Mouse (Mus musculus) heart, embryonic 11.5 days (tissue): Measurements from ENCODE around the gene Zc3h7b. TPM values are rescaled to one million over a fixed set of nuclear protein-coding genes. Genes with fewer than 3 reads are reported as not detected.
A peak's percentile ranks its signal among the peaks of the same experiment; 100 is the strongest.

Experiments
- ATAC-seq: fragments of 200-750 bp; cut with Nextera tagmentation; replicated peaks from 2 replicates; pipeline ENCODE4 v1.8.0; 2017; ENCODE audit warnings: moderate library complexity; ENCODE audit not compliant: insufficient number of reproducible peaks, low FRiP score, low TSS enrichment
- H3K27ac ChIP-seq: fragments of 300-500 bp; sonication (generic); 2 replicates; pipeline ENCODE4 v1.5.1; 2014; ENCODE audit warnings: mild to moderate bottlenecking, low read depth, low read length
- H3K27me3 ChIP-seq: fragments of 300-500 bp; sonication (generic); 2 replicates; pipeline ENCODE4 v1.6.1; 2014; ENCODE audit warnings: mild to moderate bottlenecking, low read length, mixed read lengths; ENCODE audit not compliant: control insufficient read depth, insufficient read depth
- H3K36me3 ChIP-seq: fragments of 300-500 bp; sonication (generic); 2 replicates; pipeline ENCODE4 v1.6.1; 2014; ENCODE audit warnings: mild to moderate bottlenecking, low read length, moderate library complexity, mixed read lengths; ENCODE audit not compliant: control insufficient read depth, insufficient read depth
- H3K4me1 ChIP-seq: fragments of 300-500 bp; sonication (generic); 2 replicates; pipeline ENCODE4 v1.6.1; 2014; ENCODE audit warnings: low read length; ENCODE audit not compliant: control insufficient read depth, insufficient read depth
- H3K4me2 ChIP-seq: fragments of 300-500 bp; sonication (generic); 2 replicates; pipeline ENCODE4 v1.6.1; 2014; ENCODE audit warnings: mild to moderate bottlenecking, moderate library complexity
- H3K4me3 ChIP-seq: fragments of 300-500 bp; sonication (generic); 2 replicates; pipeline ENCODE4 v1.5.1; 2014; ENCODE audit warnings: low read depth, low read length
- H3K9ac ChIP-seq: fragments of 300-500 bp; sonication (generic); 2 replicates; pipeline ENCODE4 v1.6.1; 2014; ENCODE audit warnings: mild to moderate bottlenecking, low read depth, low read length, moderate library complexity
- H3K9me3 ChIP-seq: fragments of 300-500 bp; sonication (generic); replicated peaks from 2 replicates; pipeline ENCODE4 v1.6.1; 2016; ENCODE audit warnings: low read length; ENCODE audit not compliant: control insufficient read depth
- WGBS: fragments of 180-500 bp; shearing (Covaris S2); extraction: QIAGEN DNeasy Blood & Tissue Kit; methylation state at CpG from one replicate; pipeline ENCODE4 v1.1.7; 2014; ENCODE audit not compliant: insufficient replicate concordance; 5-methylcytosine and 5-hydroxymethylcytosine counted together
- polyA plus RNA-seq: library from polyadenylated mRNA; unstranded; fragments of >200 nt; fragmentation: Nextera tagmentation; extraction: Ambion mirVana; gene quantifications from 2 replicates; pipeline ENCODE4 v1.2.1, GENCODE M21; 2014

Gene Zc3h7b
- polyA plus RNA-seq, 1 experiment from 2014 or later: 36.8 TPM

DNA sequence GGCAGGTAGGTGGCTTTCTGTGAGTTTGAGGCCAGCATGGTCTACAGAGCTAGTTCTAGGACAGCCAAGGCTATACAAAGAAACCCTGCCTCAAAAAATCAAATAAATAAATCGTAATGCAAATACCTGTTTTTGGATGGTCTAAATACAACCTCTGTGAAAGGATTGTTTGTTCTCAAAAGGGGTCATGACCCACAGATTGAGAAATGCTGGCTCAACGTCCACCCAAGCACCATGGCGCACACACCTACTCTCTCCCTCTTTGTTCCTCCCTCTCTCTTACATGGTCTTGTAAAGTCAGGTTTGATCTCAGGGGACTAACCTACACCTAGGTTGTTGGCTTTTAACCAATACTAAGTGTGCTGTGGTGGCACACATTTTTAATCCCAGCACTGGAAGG lies 77.8 kb downstream of the Zc3h7b start:
- Histone ChIP-seq H3K4me2 (no peak overlapping the region), H3K27ac (no peak overlapping the region), H3K36me3 (peaks cover 21% of the 10 kb centered on the region), H3K27me3 (no peaks in the 10 kb centered on the region), H3K9me3 (no peaks in the 10 kb centered on the region), H3K4me3 (no peak overlapping the region), H3K4me1 (no peaks in the 10 kb centered on the region), H3K9ac (no peak overlapping the region)
- ATAC-seq: no peak
- WGBS: 77% methylated on average over 3 of the region's 3 CpGs

DNA sequence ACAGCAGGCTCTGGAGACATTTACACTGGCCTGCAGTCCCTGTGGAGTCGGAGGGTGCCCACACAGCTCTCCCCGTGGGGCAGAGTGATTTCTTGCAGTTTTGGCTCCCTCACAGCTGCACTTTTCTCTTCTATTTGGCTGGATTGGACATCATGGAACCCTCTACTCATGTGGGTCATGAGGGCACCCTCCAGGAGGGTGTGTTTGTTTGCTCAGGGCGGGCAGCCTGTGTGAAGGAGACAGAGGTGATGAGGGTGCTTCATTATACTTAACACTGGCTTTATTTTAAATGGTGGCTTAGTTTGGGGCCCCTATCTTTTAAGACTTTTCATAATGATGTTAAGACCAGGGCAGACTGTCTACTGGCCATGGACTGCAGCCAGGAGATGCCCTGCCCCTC lies 80.0 kb downstream of the Zc3h7b start:
- no peak overlapping the region for H3K27ac ChIP-seq
- no peak overlapping the region for H3K9ac ChIP-seq
- H3K4me1 ChIP-seq: no peaks in the 10 kb centered on the region
- no peak overlapping the region for H3K4me3 ChIP-seq
- H3K36me3 ChIP-seq: peaks cover 18% of the 10 kb centered on the region
- no peak overlapping the region for H3K4me2 ChIP-seq
- 80% methylated on average over 3 of the region's 3 CpGs for WGBS
- H3K27me3 ChIP-seq: no peaks in the 10 kb centered on the region
- ATAC-seq: no peak
- no peaks in the 10 kb centered on the region for H3K9me3 ChIP-seq

DNA sequence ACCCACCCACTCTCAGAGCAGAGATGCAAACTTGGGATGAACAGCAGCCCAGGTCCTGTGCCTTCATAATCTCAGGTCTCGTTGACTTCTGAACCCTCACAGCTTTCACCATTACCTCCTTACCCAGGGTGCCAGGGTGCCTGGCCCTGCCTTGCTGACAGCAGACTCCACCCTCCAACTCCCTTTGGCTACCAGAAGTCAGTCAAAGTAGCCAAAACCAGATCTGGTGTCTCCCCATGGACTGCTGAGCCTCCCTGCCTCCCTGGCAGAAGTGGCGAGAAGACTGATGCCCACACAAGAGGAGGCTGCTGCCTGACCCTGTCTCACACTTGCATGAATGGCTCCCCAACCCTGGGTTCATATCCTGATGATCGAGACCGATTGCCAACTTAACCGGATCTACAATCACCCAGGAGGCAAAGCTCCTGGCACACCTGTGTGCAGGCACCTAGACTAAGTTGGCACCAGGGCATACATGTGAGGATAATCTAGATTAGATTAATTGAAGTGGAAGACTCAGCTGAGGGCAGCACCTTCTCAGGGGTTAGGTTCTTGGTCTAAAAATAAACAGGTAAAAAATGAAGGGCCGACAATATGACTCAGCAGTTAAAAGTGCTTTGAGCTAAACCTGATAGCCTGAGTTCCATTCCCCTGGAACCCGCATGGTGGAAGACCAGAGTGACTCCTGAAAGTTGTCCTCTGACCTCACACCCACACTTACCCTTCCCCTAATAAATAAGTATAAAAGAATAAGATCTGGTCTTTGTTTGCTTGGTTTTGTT lies 83.8 kb downstream of the Zc3h7b start:
- Histone ChIP-seq H3K27ac (no peak overlapping the region), H3K4me1 (no peaks in the 10 kb centered on the region), H3K27me3 (no peaks in the 10 kb centered on the region), H3K4me2 (no peak overlapping the region), H3K9ac (no peak overlapping the region), H3K4me3 (no peak overlapping the region), H3K36me3 (peaks cover 4% of the 10 kb centered on the region; the same call in 1 of the 2 replicates), H3K9me3 (no peaks in the 10 kb centered on the region)
- no peak for ATAC-seq
- 67% methylated on average over 7 of the region's 7 CpGs for WGBS

DNA sequence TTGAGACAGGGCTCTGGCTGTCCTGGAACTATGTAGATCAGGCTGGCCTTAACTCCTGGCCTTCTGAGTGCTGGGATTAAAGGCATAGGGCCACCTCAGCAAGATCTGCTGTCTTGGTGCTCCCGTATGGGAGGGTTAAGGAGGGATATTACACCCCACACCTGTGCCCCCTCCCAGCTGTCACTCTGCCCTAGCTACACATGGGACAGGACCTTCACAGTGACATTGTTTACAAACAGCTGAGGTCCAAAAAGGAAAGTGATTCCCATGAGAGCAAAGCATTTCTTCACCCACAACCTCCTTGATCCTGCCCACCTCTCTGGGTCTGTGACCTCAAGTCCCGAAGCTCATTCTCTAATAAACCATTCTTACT lies 84.3 kb downstream of the Zc3h7b start:
- ATAC-seq: no peak
- Histone ChIP-seq H3K4me2 (no peak overlapping the region), H3K36me3 (peaks cover 2% of the 10 kb centered on the region; the same call in 1 of the 2 replicates), H3K27ac (no peak overlapping the region), H3K9me3 (no peaks in the 10 kb centered on the region), H3K9ac (no peak overlapping the region), H3K27me3 (no peaks in the 10 kb centered on the region), H3K4me1 (0 out of 2 replicates have a peak, but pooled peaks cover 2% of the 10 kb centered on the region), H3K4me3 (no peak overlapping the region)
- WGBS: 71% methylated on average over 2 of the region's 2 CpGs

DNA sequence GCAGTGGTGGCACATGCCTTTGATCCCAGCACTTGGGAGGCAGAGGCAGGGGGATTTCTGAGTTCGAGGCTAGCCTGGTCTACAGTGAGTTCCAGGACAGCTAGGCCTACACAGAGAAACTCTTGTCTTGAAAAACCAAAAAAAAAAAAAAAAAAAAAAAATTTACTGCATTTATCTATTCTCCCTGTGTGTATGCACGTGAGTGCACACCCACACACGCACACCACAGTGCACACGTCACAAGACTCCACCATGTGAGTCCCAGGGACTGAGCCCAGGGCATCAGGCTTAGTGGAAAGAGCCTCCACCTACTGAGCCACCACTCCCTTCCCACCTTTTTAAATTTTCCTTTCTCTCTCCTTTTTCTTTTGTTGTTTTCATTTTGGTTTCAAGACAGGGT lies 85.7 kb downstream of the Zc3h7b start:
- ATAC-seq: no peak
- WGBS: 82% methylated on average over 4 of the region's 4 CpGs
- H3K27ac ChIP-seq: no peak overlapping the region

DNA sequence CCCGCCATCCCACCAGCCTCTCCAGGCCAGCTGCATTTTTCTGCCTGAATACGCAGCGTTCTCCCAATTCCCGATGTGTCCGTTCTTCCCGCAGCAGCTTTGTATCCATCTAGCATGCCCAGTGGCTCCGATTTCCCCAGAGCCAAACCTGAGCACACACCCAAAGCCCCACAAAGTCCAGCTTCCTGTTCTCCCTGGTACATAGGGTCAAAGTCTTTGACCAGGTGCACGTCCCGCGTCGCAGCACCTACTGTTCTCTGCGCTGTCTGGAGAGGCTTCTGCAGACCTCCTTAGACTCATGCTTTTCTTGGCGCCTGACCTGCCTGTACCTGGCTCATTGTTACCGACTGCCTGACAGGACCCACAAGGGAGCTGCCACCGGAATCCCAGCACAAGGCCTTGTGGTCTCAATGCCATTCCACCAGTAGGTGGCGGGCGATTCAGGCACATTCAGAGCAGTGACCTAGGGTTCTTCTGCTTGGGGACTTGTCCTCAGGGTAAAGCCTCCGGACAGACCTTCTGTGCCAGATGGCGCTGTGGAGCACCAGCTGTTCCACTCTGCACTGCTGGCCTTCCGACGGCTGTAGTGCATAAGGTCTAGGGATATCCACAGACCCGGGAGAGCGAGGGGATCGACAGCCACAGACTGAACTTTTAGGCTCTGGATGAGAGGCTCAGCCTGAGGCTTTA lies 86.4 kb downstream of the Zc3h7b start:
- WGBS: 13% methylated on average over 24 of the region's 24 CpGs
- H3K9me3 ChIP-seq: no peaks in the 10 kb centered on the region

More for the DNA sequence above, 85.7 kb downstream of the Zc3h7b start:
- Histone ChIP-seq H3K36me3 (no peaks in the 10 kb centered on the region), H3K4me3 (no peak overlapping the region), H3K9ac (no peak overlapping the region), H3K9me3 (no peaks in the 10 kb centered on the region), H3K4me1 (0 out of 2 replicates have a peak, but pooled peaks cover 2% of the 10 kb centered on the region), H3K27me3 (no peaks in the 10 kb centered on the region), H3K4me2 (no peak overlapping the region)

DNA sequence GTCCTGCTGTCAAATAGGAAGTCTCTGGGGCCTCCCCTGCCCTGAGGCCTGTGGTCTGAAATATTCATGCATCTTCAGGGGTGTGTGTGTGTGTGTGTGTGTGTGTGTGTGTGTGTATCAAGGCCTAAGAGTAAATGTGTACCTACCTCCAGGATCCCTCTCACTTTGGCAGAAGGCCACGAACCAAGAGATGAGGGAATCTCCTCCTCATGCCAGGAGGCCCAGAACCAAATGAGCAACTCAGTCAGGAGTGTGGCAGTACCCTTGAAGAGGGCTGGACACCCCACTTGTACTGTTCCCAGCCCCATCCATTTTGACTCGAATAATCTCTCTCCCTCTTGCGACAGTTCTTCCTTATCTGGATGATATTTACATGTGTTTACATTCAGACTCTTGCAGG lies 87.4 kb downstream of the Zc3h7b start:
- Histone ChIP-seq H3K27me3 (no peaks in the 10 kb centered on the region), H3K4me3 (no peak overlapping the region), H3K9ac (no peak overlapping the region), H3K27ac (no peak overlapping the region), H3K36me3 (no peaks in the 10 kb centered on the region), H3K4me2 (no peak overlapping the region), H3K9me3 (no peaks in the 10 kb centered on the region), H3K4me1 (peaks cover 9% of the 10 kb centered on the region; the same call in 1 of the 2 replicates)
- WGBS: 81% methylated on average over 3 of the region's 3 CpGs
- ATAC-seq: no peak

More for the DNA sequence above, 86.4 kb downstream of the Zc3h7b start:
- Histone ChIP-seq H3K27ac (no peak overlapping the region), H3K9ac (no peak overlapping the region), H3K36me3 (no peaks in the 10 kb centered on the region), H3K4me2 (peak overlapping the region; percentile 10), H3K4me3 (no peak overlapping the region), H3K27me3 (no peaks in the 10 kb centered on the region), H3K4me1 (peaks cover 9% of the 10 kb centered on the region; the same call in 1 of the 2 replicates)
- peak; percentile 80 for ATAC-seq

DNA sequence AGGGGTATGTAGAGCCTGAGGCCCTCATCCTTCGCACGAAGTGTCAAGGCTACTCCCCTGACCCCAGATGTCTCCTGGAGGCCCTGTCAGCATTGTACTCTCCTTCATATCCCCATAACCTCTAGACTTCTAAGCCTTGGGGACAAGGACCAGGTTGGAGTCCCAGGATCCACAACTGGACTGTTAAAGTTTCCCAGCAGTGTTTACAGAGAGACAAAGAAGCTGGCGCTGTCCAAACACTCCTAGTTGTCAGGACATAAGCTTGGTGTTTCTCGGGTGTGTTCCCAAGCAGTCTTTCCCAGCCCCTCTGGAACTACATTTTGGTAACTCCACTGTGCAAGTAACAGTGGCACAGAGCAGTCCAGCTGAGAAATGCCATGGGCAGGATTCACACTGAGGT lies 88.6 kb downstream of the Zc3h7b start:
- Histone ChIP-seq H3K27ac (no peak overlapping the region), H3K9ac (no peak overlapping the region), H3K36me3 (no peaks in the 10 kb centered on the region), H3K4me1 (peaks cover 9% of the 10 kb centered on the region; the same call in 1 of the 2 replicates), H3K9me3 (no peaks in the 10 kb centered on the region), H3K4me2 (no peak overlapping the region), H3K27me3 (no peaks in the 10 kb centered on the region), H3K4me3 (no peak overlapping the region)
- WGBS: 69% methylated on average over 4 of the region's 4 CpGs
- ATAC-seq: no peak
